In genomic region chr16:50587139-50587538, GRCm38 (mm10) we compare ENCODE assay signal across 30 mouse cellular contexts. TPM values are rescaled to one million over a fixed set of nuclear protein-coding genes. Genes with fewer than 3 reads are reported as not detected.
DNase-seq lines count a peak whose midpoint lies in the region; ATAC-seq and TF ChIP-seq lines count a peak whose summit lies in the region.
"Had no signal": no experiment of that assay in that cellular context is flagged by ENCODE, and none has a peak within 500 bp of the region (broad histone marks: within the 10 kb centered on the region; RNA-seq: fewer than 3 reads in every experiment).

No protein-coding gene starts in this region.

- no peaks in the 10 kb centered on the region for H3K9me3 ChIP-seq in heart, embryonic 12.5 days (replicated peaks)
- H3K9me3 ChIP-seq: embryonic facial prominence, embryonic 13.5 days; embryonic facial prominence, embryonic 15.5 days; forebrain, embryonic 10.5 days; forebrain, embryonic 12.5 days; G1E had no signal

- ATAC-seq in heart, embryonic 12.5 days (ENCODE audit: insufficient number of reproducible peaks, low FRiP score), result no peak
- ATAC-seq: activated CD4-positive, CD25-positive, alpha-beta regulatory T cell, adult 4 months; CD4-positive, CD25-positive, alpha-beta regulatory T cell, adult 4 months; forebrain, embryonic 14.5 days; forebrain, embryonic 16.5 days; Patski had no signal

- no peaks in the 10 kb centered on the region for H3K27me3 ChIP-seq in heart, embryonic 12.5 days (replicated peaks)
- H3K27me3 ChIP-seq in testis, adult 2 months (ENCODE audit: control insufficient read depth, insufficient read depth, low read length), result no peaks in the 10 kb centered on the region
- H3K27me3 ChIP-seq: CH12.LX; embryonic facial prominence, embryonic 13.5 days; embryonic facial prominence, embryonic 15.5 days; forebrain, embryonic 12.5 days had no signal

- H3K9ac ChIP-seq in heart, embryonic 12.5 days, result no peak overlapping the region
- H3K9ac ChIP-seq: embryonic facial prominence, embryonic 13.5 days; embryonic facial prominence, embryonic 15.5 days; forebrain, embryonic 12.5 days had no signal

- peak; percentile 57 for DNase-seq in heart, adult 11 months
- DNase-seq in testis, postnatal 10 days (ENCODE audit: low spot score), result no peak
- no peak for DNase-seq in ovary, postnatal 10 days (ENCODE audit: low spot score)
- DNase-seq: adrenal gland, adult 8-10 months; adrenal gland, postnatal 14 days; adrenal gland, postnatal 36 days; B cell, adult 2 months; cerebellum, adult 11 months; cerebellum, adult 18-20 months; cerebellum, adult 8-10 months; cerebellum, adult 9-11 months; cerebellum, postnatal 14 days; cerebellum, postnatal 36 days; embryo, embryonic 11 days had no signal

- H3K4me3 ChIP-seq in heart, embryonic 12.5 days, result no peak overlapping the region
- H3K4me3 ChIP-seq in testis, adult 2 months (ENCODE audit: control insufficient read depth, low read depth, low read length), result peak overlapping the region; percentile 4; the same call in 1 of the 2 replicates
- H3K4me3 ChIP-seq: embryonic facial prominence, embryonic 13.5 days; embryonic facial prominence, embryonic 15.5 days; erythroblast, embryonic 14.5 days; forebrain, embryonic 10.5 days; forebrain, embryonic 12.5 days had no signal

- H3K4me1 ChIP-seq in heart, embryonic 12.5 days (replicated peaks), result no peaks in the 10 kb centered on the region
- no peaks in the 10 kb centered on the region for H3K4me1 ChIP-seq in testis, adult 2 months (ENCODE audit: control insufficient read depth, insufficient read depth, low read length)
- H3K4me1 ChIP-seq: embryonic facial prominence, embryonic 13.5 days; embryonic facial prominence, embryonic 15.5 days had no signal

- H3K27ac ChIP-seq in heart, embryonic 12.5 days (ENCODE audit: poor library complexity, severe bottlenecking), result no peak overlapping the region
- H3K27ac ChIP-seq in testis, adult 2 months (ENCODE audit: control insufficient read depth, insufficient read depth, low read depth, low read length), result no peak overlapping the region
- H3K27ac ChIP-seq: embryonic facial prominence, embryonic 13.5 days; embryonic facial prominence, embryonic 15.5 days; forebrain, embryonic 10.5 days; forebrain, embryonic 12.5 days had no signal

- 78% methylated on average over 7 of the region's 7 CpGs for WGBS in heart, embryonic 12.5 days

- no peak for TF ChIP-seq CTCF in testis, adult 2 months (IDR thresholded peaks at IDR 0.05; ENCODE audit: control insufficient read depth, insufficient read depth, insufficient replicate concordance, low read depth, low read length)

- H3K36me3 ChIP-seq in heart, embryonic 12.5 days, result no peaks in the 10 kb centered on the region
- no peaks in the 10 kb centered on the region for H3K36me3 ChIP-seq in testis, adult 2 months (ENCODE audit: control insufficient read depth, insufficient read depth, low read length)
- H3K36me3 ChIP-seq: embryonic facial prominence, embryonic 13.5 days; embryonic facial prominence, embryonic 15.5 days; forebrain, embryonic 10.5 days; forebrain, embryonic 12.5 days; G1E had no signal

- H3K4me2 ChIP-seq in heart, embryonic 12.5 days, result no peak overlapping the region
- H3K4me2 ChIP-seq: embryonic facial prominence, embryonic 13.5 days; embryonic facial prominence, embryonic 15.5 days; forebrain, embryonic 12.5 days had no signal

- TF ChIP-seq POLR2A in testis, adult 2 months (IDR thresholded peaks at IDR 0.05; ENCODE audit: control insufficient read depth, low read depth, low read length), result no peak

RNA-seq across cellular contexts. Expression of gene Ccdc54, which starts 3.8 kb away (rescaled TPM):
- polyA plus RNA-seq in heart, embryonic 12.5 days (2016; fragmentation: Nextera tagmentation; extraction: Ambion mirVana), result not detected in 2 replicates
- polyA plus RNA-seq in testis, adult 2 months (2012; rRNA removed), result 173 and 218 TPM in 2 replicates
- polyA plus RNA-seq: activated CD4-positive, CD25-positive, alpha-beta regulatory T cell, adult 4 months; brain, embryonic 14.5 days; CD4-positive, CD25-positive, alpha-beta regulatory T cell, adult 4 months; embryonic facial prominence, embryonic 11.5 days; embryonic facial prominence, embryonic 13.5 days; embryonic facial prominence, embryonic 15.5 days; erythroblast, embryonic 14.5 days; forebrain, embryonic 10.5 days; forebrain, embryonic 12.5 days; forebrain, embryonic 14.5 days; forebrain, embryonic 16.5 days; G1E; Patski had no signal

Comparison
In these comparisons a context has a peak if more than half of its experiments do, and no peak if none do; other contexts are left out.
1. RNA of gene Ccdc54, which starts 3.8 kb away (polyA plus RNA-seq): 173 to 218 TPM in testis, adult 2 months; not detected in heart, embryonic 12.5 days; every median in the first group is over 100 times any median in the second.